Mouse (Mus musculus) megakaryocyte progenitor cell, adult 5-6 weeks (primary cell): ENCODE measurements around the gene Trem3. TPM values are rescaled to one million over a fixed set of nuclear protein-coding genes. Genes with fewer than 3 reads are reported as not detected.

ENCODE experiments used
- ATAC-seq: replicated peaks from 2 replicates; pipeline ENCODE4 v1.8.0; 2016; ENCODE audit warnings: mild to moderate bottlenecking, moderate TSS enrichment, inconsistent platforms; ENCODE audit not compliant: poor library complexity
- total RNA-seq, 2 experiments: library from RNA; stranded (forward) in 1 of 2; stranded (reverse) in 1 of 2; fragments of 157-497, 149-512 nt in 1 of 2; fragments of 200-1000 nt in 1 of 2; gene quantifications; 2 replicates each; pipeline versions ENCODE4 v1.2.3 to v1.2.4; 2015 to 2017

Trem3 gene
- total RNA-seq (2015) (124 and 147 TPM in 2 replicates), total RNA-seq (2017) (113 and 150 TPM in 2 replicates)

GRCm38 (mm10) chr17:48247221-48247928, at the start of gene Trem3:
Gene Trem3 (plus strand): TSS chr17:48247777.
- peak; percentile 91 for ATAC-seq

GRCm38 (mm10) chr17:48203086-48203485, 44.5 kb upstream of the Trem3 start:
- ATAC-seq: no peak

DNA sequence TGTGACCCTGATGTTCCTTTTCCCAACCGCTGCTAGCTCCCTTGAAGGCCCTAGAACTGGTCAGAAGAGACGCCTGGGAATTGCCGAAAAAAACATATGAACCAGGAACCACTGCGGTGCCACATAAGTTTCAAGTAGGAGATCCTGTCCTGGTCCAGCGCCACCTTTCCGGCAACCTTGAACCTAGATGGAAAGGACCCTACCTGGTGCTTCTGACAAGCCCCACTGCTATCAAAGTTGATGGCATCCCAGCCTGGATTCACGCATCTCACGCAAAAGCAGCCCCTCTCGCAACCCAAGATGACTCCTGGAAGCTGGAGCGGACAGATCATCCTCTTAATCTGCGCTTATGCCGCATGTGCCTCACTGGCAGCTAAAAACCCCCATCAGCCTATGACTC, 35.0 kb upstream of the Trem3 start:
- ATAC-seq: no peak

DNA sequence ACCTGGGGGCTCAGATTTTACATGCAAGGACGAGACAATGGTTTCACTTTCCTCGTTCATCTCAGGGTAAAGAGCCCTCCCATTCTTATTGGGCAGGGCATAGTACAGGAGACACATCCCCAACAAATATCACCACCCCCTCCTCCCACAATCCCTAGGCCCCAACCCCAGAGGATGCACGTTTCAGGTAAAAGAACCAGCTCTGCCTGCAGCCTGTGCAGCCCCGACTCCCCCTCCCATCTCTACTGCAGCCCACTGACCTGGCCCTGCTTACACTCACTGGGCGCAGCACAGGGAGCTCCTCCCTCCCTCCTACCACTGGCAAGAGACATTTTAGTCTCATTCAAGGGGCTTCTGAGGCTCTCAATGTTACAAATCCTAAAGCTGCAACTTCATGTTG, 34.1 kb upstream of the Trem3 start:
- ATAC-seq: no peak

DNA sequence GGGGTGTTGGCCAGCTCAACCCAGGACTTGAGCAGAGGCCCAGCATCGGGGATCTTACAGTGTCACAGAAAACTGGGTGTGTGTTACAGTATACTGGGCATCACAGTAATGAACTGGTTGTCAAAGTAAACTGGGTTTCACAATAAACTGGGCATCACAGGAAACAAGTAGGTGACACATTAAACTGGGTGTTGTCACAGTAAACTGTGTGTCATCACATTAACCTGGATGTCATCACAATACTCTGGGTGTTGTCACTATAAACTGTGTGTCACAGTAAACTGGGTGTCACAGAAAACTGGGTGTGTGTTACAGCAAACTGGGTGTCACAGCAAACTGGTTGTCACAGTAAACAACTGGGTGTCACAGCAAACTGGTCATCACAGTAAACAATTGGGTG, 32.1 kb upstream of the Trem3 start:
- no peak for ATAC-seq

DNA sequence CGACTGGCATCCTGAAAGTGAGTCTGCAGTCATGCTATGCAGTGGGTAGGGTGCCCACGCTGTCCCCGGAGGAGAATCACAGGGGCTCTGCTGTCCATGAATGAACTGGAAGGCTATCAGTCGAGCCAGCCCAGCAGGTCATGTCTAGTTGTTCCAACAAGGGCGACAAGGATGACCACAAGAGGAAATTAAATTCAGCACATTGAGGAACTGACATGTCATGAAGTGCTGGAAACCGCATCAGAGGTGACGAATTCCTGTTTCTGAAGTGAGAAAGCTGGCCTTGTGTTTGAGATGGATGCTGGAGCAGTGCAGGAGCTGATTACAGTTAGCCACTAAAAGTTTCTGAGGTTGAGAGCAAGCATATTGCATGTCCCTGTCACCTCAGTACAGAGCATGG, 16.9 kb upstream of the Trem3 start:
- peak; percentile 65 for ATAC-seq

- peak; percentile 94 for ATAC-seq
These were observed 15.1 kb upstream of the Trem3 start, which contains the start of gene Trem1 for GRCm38 (mm10) chr17:48232518-48232917. Gene Trem1 (plus strand): TSS chr17:48232768.

DNA sequence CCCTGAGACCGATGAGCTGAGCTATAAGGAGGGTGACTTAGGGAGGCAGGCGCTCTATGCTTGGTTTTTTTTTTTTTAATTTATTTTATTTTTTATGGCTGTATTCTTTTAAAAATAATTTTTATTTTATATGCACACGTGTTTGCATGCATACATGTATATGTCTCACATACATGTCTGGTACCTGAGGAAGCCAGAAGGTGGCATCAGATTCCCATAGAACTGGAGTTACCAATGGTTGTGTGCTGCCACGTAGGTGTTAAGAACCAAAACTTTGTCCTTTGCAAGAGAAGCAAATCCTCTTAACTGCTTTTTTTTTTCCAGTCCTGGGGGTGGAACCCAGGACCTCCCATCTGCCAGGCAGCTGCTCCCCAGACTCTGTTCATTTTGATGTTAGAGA, 13.8 kb upstream of the Trem3 start:
- no peak for ATAC-seq

- ATAC-seq: peak; percentile 41
These were observed 13.0 kb upstream of the Trem3 start for GRCm38 (mm10) chr17:48234550-48234949.

GRCm38 (mm10) chr17:48235773-48236370, 11.7 kb upstream of the Trem3 start:
- ATAC-seq: no peak

DNA sequence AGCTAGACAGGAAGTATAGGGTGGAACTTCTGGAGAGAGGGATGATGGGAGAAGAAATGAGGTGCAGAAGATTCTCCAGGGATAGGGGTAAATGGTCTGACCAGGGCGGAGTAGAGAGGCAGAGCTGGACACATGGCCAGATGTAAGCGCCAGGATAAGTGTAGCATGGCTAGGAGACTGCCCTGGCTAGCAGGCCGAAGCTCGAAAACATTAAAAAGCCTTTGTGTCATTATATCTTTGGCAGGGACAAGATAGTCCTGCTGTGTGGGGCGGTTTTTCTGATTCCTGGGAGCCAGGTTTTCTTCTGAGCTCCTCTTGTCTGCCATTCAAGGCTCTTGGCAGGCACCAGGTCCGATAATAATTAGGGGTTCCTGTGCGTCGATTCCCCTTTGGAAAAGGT, 10.0 kb upstream of the Trem3 start:
- ATAC-seq: no peak

DNA sequence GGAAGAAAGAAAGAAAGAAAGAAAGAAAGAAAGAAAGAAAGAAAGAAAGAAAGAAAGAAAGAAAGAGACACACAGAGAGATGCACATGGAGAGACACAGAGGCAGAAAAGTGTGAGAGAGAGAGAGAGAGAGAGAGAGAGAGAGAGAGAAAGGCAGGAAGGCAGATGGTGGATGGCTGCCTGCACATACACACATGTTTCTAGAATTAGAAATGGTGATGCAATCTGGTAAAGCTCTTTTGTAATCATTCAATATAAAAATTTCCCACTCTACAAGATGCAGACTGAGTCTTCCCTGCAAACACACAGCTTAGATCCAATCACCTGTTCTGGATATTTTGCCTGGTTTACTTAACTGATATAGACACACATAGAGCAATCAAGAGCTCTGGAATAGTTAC, 1.5 kb downstream of the Trem3 start:
- ATAC-seq: peak; percentile 22; the same call in 1 of the 2 replicates

GRCm38 (mm10) chr17:48249501-48249900, 1.9 kb downstream of the Trem3 start:
- no peak for ATAC-seq

DNA sequence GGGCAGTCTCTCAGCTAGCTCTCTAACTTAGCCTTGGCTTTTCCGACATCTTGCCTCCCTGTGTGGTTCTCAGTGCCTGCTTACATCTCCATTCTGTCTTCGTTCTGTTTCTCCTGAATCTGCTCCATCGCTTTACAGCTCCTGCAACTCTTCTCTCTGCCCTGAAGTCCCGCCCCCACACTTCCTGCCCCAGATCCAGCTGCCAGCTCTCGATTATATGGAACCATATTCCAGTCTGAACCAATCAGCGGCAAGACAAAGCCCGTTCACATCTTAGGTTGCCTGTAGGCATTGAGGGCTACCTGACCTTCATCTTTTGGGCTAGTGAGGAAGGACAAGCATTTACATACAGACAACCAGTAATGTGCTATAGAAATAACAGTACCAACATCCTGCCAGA, 3.1 kb downstream of the Trem3 start:
- ATAC-seq: no peak

DNA sequence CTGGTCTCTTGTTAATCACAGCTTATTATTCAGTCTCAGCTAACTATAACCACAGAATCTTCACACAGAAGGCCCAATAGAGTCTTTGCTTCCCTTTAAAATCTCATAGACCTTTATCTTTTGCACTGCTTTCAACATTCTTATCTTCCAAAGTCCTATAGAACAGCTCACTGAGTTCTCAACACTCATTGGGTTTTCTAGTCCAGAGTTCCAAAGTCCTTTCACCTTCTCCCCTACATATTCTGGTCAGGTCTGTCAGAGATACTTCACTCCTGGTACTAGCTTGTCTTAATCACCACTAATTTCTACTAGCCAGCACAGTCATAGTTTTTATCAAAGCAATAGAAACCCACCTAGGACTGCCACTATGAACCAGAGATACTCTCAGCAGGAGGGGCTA, 9.0 kb downstream of the Trem3 start:
- no peak for ATAC-seq

- 0 out of 2 replicates have a peak, but pooled peaks have one; percentile 37 for ATAC-seq
These were observed 14.3 kb downstream of the Trem3 start for GRCm38 (mm10) chr17:48261868-48262267.

GRCm38 (mm10) chr17:48263741-48264362, 16.3 kb downstream of the Trem3 start, which contains the start of gene Treml4:
Gene Treml4 (plus strand): TSS chr17:48264295.
- ATAC-seq: peak; percentile 37; the same call in 1 of the 2 replicates

GRCm38 (mm10) chr17:48264662-48265061, 17.1 kb downstream of the Trem3 start:
- no peak for ATAC-seq

DNA sequence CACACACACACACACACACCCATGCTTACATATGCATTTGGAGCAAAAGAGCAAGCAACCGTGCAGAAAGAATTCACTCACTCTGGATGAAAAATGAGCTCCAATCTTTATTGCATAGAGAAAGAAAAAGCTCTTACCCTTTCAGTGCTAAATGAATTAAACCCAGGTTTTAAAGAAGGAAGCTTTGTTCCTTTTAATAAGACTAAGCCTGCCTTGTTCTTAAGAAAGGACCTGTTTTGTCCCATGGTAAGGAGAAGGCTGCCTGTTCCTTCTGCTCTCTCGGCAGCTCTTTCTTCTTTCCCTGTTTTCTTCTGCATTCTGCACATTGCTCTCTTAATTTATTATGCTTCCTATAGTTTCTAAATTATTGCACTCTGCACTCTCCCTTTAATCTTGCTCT, 18.6 kb downstream of the Trem3 start:
- no peak for ATAC-seq

DNA sequence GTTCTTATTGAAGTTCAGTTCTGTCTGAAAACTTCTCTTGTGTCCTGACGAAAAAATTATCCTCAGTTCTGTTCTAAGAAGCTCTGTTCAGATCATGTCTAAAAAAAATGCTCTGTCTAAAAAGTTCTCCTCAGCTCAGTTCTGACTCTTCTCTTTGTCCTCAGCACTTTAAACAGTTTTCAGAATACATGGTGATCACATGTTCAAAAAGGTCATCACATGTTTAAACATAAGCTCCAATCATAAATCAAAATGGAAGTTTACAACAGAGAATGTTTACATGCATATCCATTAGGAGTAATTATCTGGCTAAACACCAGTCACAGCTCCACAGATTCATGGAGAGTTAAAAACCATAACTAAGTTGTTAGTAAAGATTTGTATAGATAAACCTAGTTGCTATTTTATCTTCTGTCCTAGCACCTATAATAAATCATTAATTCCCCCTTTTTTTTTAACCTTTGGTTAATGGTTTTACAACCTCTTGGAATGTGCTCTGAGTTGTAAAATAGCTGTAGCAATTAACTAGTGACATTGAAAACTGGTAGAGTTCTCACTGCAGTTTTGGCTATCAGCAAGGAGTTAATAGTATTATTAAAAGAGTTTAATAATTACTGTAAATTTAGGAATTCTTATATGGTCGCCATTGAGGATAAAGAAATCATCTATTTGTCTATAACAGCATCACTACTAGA, 19.2 kb downstream of the Trem3 start:
- no peak for ATAC-seq

DNA sequence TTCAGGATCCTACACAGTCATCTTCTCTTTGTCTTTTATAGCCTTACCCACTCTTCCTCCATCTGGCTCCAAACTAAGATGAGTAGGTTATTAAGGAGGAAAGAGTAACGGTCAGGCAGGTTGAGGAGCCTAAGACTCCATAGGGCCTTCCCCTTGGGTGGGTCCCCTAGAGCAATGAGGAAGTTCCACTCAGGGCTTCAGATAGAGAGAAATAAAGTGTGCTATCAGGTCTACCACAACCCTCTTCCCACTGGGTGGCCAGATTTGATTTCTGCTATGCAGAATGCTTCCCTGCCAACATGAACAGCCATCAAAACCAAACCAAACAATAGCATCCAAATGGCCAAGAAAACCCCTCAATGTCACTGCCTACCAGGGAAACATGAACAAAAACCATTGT, 20.0 kb downstream of the Trem3 start:
- ATAC-seq: peak; percentile 58
